Mouse (Mus musculus) embryo, embryonic 10.5 days (tissue): ENCODE measurements around the gene Gm5797.
A peak's percentile ranks its signal among the peaks of the same experiment; 100 is the strongest.
"Not testable (repeated sequence)": the region's sequence is repeated elsewhere in the genome, so short reads cannot be mapped to it uniquely, and the experiment has no call there.

Source experiments
- DNase-seq: peaks from one replicate; pipeline ENCODE4 v3.0.0-alpha.2; 2015; ENCODE audit warnings: low spot score

Gene Gm5797

DNA sequence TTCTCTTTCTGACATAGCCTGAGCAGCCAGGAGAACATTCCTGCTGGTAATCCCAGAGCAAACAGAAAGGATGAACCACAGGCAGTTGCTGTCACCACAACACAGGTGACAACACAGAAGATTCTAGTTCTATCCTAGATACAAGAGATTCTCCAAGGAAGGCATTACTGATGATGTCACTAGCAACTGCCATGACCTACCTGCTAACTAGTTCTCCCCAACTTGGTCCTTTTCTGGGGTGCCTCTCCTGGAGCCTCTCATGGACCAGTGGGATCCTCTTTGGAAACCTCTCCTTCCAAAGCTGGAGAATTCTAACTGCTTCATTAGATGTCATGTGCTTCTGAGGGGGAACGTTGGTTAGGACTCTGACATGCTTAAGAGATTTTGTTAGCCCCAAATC is at the start of gene Gm5797:
Gm5797 (minus strand) TSS at position 101 of the 400 bp plus-strand sequence.
- DNase-seq: not testable (repeated sequence)

DNA sequence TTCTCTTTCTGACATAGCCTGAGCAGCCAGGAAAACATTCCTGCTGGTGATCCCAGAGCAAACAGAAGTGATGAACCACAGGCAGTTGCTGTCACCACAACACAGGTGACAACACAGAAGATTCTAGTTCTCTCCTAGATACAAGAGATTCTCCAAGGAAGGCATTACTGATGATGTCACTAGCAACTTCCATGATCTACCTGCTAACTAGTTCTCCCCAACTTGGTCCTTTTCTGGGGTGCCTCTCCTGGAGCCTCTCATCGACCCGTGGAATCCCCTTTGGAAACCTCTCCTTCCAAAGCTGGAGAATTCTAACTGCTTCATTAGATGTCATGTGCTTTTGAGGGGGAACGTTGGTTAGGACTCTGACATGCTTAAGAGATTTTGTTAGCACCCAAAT is 32.8 kb upstream of the Gm5797 start, which contains the start of gene Gm8374:
Gm8374 (minus strand) TSS at position 101 of the 400 bp plus-strand sequence.
- not testable (repeated sequence) for DNase-seq

DNA sequence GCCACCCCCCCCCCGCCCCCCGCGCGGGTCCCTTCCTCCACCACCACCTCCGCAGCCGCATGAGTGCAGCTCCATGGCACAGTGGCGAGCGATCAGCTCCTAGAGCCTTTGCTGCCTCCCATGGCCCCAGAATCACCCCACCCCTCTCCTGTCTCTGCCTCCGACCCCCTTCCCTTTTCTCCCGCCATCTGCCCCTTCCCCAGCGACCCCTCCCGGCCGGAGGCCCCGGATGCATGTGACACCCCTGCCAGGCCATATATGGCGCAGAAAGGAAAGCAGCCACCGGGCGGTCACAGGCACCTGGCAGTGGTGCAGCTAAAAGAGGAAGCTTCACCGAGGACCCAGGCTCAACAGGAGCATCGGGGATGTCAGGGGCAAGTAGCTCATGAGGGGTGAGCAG is 17.1 kb downstream of the Gm5797 start:
- DNase-seq: peak; percentile 64

DNA sequence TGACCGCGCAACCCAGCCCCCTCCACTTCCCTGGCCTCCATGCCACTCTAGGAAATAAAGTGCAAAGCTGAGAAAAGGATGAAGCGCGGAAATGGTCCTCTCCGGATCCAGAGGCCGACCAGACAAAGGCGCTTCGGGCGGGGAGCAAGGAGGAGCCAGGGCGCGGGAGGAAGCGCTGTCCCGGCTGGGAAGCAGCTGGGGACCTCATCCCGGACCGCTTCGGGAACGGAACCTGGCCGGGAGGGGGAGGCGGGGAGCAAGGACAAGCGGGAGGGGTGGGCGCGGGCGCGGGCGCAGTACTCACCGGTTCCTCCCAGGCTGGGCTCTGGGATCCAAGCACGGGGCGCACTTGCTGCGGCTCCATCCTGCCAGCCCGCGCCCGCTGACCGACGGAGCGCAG is 17.5 kb downstream of the Gm5797 start, which contains the start of gene Gm3739:
Gm3739 (minus strand) TSS at position 389 of the 400 bp plus-strand sequence.
- not testable (repeated sequence) for DNase-seq
